Mouse (Mus musculus) lung, postnatal 10 days (tissue): ENCODE results near the gene Cul7.

Source experiments
- DNase-seq: peaks from one replicate; pipeline ENCODE4 v3.0.0; 2021

The Cul7 gene

GRCm38 (mm10) chr17:46650232-46651031 is at the start of gene Cul7:
Gene Cul7, plus strand, starts transcription at chr17:46650337.
- peak; percentile 97 for DNase-seq

GRCm38 (mm10) chr17:46600569-46600968 is 49.6 kb upstream of the Cul7 start:
- DNase-seq, result no peak

GRCm38 (mm10) chr17:46602212-46602611 is 47.9 kb upstream of the Cul7 start:
- DNase-seq, result peak; percentile 79

- no peak for DNase-seq
Measured at GRCm38 (mm10) chr17:46603229-46603628, 46.9 kb upstream of the Cul7 start.

GRCm38 (mm10) chr17:46605126-46605525 is 45.0 kb upstream of the Cul7 start:
- no peak for DNase-seq

- peak; percentile 57 for DNase-seq
Measured at GRCm38 (mm10) chr17:46605987-46606386, 44.1 kb upstream of the Cul7 start.

GRCm38 (mm10) chr17:46609721-46610514 is 40.2 kb upstream of the Cul7 start:
- peak; percentile 83 for DNase-seq

GRCm38 (mm10) chr17:46611316-46611715 is 38.8 kb upstream of the Cul7 start:
- no peak for DNase-seq

GRCm38 (mm10) chr17:46612189-46612588 is 37.9 kb upstream of the Cul7 start:
- DNase-seq, result no peak

GRCm38 (mm10) chr17:46612820-46613219 is 37.3 kb upstream of the Cul7 start:
- DNase-seq, result peak; percentile 48

GRCm38 (mm10) chr17:46613229-46613628 is 36.9 kb upstream of the Cul7 start:
- DNase-seq, result no peak

- DNase-seq, result no peak
Measured at GRCm38 (mm10) chr17:46617799-46618198, 32.3 kb upstream of the Cul7 start.

- DNase-seq, result no peak
Measured at GRCm38 (mm10) chr17:46618394-46618768, 31.8 kb upstream of the Cul7 start.

- peak; percentile 32 for DNase-seq
Measured at GRCm38 (mm10) chr17:46618769-46619682, 31.1 kb upstream of the Cul7 start.

GRCm38 (mm10) chr17:46619683-46620357 is 30.3 kb upstream of the Cul7 start:
- no peak for DNase-seq

- peak; percentile 77 for DNase-seq
Measured at GRCm38 (mm10) chr17:46621324-46621723, 28.8 kb upstream of the Cul7 start.

GRCm38 (mm10) chr17:46622269-46622668 is 27.9 kb upstream of the Cul7 start:
- no peak for DNase-seq

- peak; percentile 71 for DNase-seq
Measured at GRCm38 (mm10) chr17:46623819-46624557, 26.1 kb upstream of the Cul7 start.

- DNase-seq, result peak; percentile 32
Measured at GRCm38 (mm10) chr17:46624598-46624997, 25.5 kb upstream of the Cul7 start.

GRCm38 (mm10) chr17:46627409-46627808 is 22.7 kb upstream of the Cul7 start:
- DNase-seq, result peak; percentile 43

- peak; percentile 50 for DNase-seq
Measured at GRCm38 (mm10) chr17:46628471-46628790, 21.7 kb upstream of the Cul7 start.
